Mouse (Mus musculus): ENCODE data around the gene Otub1. TPM values are rescaled to one million over a fixed set of nuclear protein-coding genes. Genes with fewer than 3 reads are reported as not detected.
A peak's percentile ranks its signal among the peaks of the same experiment; 100 is the strongest.

Otub1 gene
- total and polyA plus RNA-seq, 3 experiments = 103 to 285 (median 194) TPM

DNA sequence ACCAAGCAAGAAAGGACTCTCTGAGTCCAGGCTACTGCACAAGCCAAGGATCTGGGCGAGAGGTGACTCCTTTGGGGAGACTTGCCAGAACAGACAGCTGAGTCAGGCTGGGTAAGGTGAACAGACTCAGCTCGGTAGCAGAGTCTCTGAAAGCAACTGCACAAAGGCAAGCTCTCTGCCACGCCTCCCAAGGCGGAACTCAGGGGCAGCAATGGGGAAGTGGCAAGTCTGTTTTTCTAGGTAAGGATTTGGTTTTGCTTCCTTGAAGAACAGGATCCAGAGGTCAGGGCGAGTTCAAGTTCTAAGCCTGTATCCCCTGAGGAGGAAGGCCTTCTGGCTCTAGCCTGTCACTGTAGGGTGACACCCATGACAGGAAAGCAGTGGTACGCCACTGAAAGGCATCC lies 20.4 kb upstream of the Otub1 start:
- Histone ChIP-seq H3K36me3 (ENCODE audit: control insufficient read depth in 1 of 2, insufficient read depth in 2 of 2, low read length in 2 of 2) (peaks cover 0 to 6% of the 10 kb centered on the region in 2 experiments; a peak in 1 of 4 replicates), H3K9me3 (replicated peaks; ENCODE audit: insufficient read depth, low read length) (no peaks in the 10 kb centered on the region), H3K9ac (ENCODE audit: control insufficient read depth, low read depth, low read length, poor library complexity, severe bottlenecking) (no peak overlapping the region), H3K27ac (ENCODE audit: control insufficient read depth, low read depth, low read length) (no peak overlapping the region), H3K4me3 (ENCODE audit: control insufficient read depth in 1 of 2, insufficient read depth in 1 of 2, low read depth in 2 of 2, low read length in 2 of 2) (no peak overlapping the region), H3K4me1 (ENCODE audit: control insufficient read depth in 1 of 2, insufficient read depth in 2 of 2, low read length in 2 of 2) (no peaks in the 10 kb centered on the region), H3K79me2 (ENCODE audit: control insufficient read depth, insufficient read depth, low read length, poor library complexity) (no peaks in the 10 kb centered on the region), H3K27me3 (ENCODE audit: control insufficient read depth in 1 of 2, insufficient read depth in 2 of 2, low read length in 2 of 2) (no peaks in the 10 kb centered on the region)
- TF ChIP-seq TBP (IDR thresholded peaks at IDR 0.05; ENCODE audit: low read depth, low read length) (no peak), CHD2 (IDR thresholded peaks at IDR 0.05; ENCODE audit: low read length) (no peak), GATA1 (IDR thresholded peaks at IDR 0.05; ENCODE audit: low read depth, low read length) (no peak), ZNF384 (IDR thresholded peaks at IDR 0.05; ENCODE audit: low read depth, low read length) (no peak), KAT2A (conservative IDR thresholded peaks at IDR 0.05; ENCODE audit: low read depth, low read length) (no peak), NRF1 (IDR thresholded peaks at IDR 0.05; ENCODE audit: insufficient read depth, low read depth, low read length, poor library complexity, severe bottlenecking) (no peak), RAD21 (IDR thresholded peaks at IDR 0.05; ENCODE audit: low read depth, low read length) (no peak)
- peak; percentile 48 for DNase-seq (ENCODE audit: low read depth, low spot score)

DNA sequence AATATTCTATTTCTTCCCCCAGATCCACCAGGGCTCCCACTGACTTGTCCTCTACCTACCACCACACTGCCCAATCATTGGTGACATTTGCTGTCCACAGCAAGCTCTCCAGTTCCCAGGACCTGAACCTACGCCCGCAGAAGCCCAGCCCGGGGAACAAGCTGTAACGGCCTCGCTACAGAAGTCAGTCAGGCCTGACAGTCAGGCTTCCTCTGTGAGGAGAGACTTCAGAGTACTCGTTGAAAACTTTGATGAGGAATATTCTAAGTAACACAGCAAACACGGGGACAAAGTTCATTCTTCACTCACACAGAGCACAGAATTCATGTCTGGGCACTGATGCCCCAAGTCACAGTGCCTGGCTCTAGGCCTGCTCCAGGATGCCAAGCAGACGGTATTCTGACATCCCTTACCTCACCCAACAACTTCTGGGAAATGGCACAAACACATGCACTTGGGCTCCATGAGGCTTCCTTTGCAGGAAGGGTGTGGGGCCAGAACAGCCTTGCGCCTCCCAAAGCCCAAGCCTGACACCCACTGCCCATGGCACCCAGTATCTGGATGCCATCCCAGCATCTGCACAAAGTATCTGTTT lies 19.1 kb upstream of the Otub1 start:
- H3K27ac ChIP-seq (ENCODE audit: control insufficient read depth, low read depth, low read length) = no peak overlapping the region
- DNase-seq (ENCODE audit: low read depth, low spot score) = no peak
- no peaks in the 10 kb centered on the region for H3K4me1 ChIP-seq (ENCODE audit: control insufficient read depth in 1 of 2, insufficient read depth in 2 of 2, low read length in 2 of 2)
- H3K4me3 ChIP-seq (ENCODE audit: control insufficient read depth in 1 of 2, insufficient read depth in 1 of 2, low read depth in 2 of 2, low read length in 2 of 2) = no peak overlapping the region
- no peak overlapping the region for H3K9ac ChIP-seq (ENCODE audit: control insufficient read depth, low read depth, low read length, poor library complexity, severe bottlenecking)
- no peaks in the 10 kb centered on the region for H3K9me3 ChIP-seq (replicated peaks; ENCODE audit: insufficient read depth, low read length)
- H3K79me2 ChIP-seq (ENCODE audit: control insufficient read depth, insufficient read depth, low read length, poor library complexity) = no peaks in the 10 kb centered on the region
- H3K27me3 ChIP-seq (ENCODE audit: control insufficient read depth in 1 of 2, insufficient read depth in 2 of 2, low read length in 2 of 2) = no peaks in the 10 kb centered on the region
- peaks cover 0 to 6% of the 10 kb centered on the region in 2 experiments; a peak in 1 of 4 replicates for H3K36me3 ChIP-seq (ENCODE audit: control insufficient read depth in 1 of 2, insufficient read depth in 2 of 2, low read length in 2 of 2)
- no peak for TF ChIP-seq ZC3H11A (IDR thresholded peaks at IDR 0.05; ENCODE audit: low read depth, low read length)
- TF ChIP-seq ETS1 (IDR thresholded peaks at IDR 0.05; ENCODE audit: low read depth, low read length) = no peak
- TF ChIP-seq MEF2A (IDR thresholded peaks at IDR 0.05; ENCODE audit: extremely low read depth, insufficient replicate concordance, low read depth, low read length, poor library complexity, severe bottlenecking) = no peak
- TF ChIP-seq EP300 (IDR thresholded peaks at IDR 0.05; ENCODE audit: low read depth in 1 of 2, low read length in 2 of 2) = no peak
- no peak for TF ChIP-seq RAD21 (IDR thresholded peaks at IDR 0.05; ENCODE audit: low read depth, low read length)
- TF ChIP-seq POLR2AphosphoS5 (IDR thresholded peaks at IDR 0.05; ENCODE audit: borderline replicate concordance, low read depth, low read length) = no peak
- no peak for TF ChIP-seq MAX (IDR thresholded peaks at IDR 0.05; ENCODE audit: low read length)
- TF ChIP-seq TAL1 (IDR thresholded peaks at IDR 0.05; ENCODE audit: low read length) = no peak
- no peak for TF ChIP-seq ELF1 (IDR thresholded peaks at IDR 0.05; ENCODE audit: low read depth, low read length)
- no peak for TF ChIP-seq UBTF (IDR thresholded peaks at IDR 0.05; ENCODE audit: borderline replicate concordance, insufficient read depth, low read depth, low read length)
- no peak for TF ChIP-seq ZNF384 (IDR thresholded peaks at IDR 0.05; ENCODE audit: low read depth, low read length)
- no peak for TF ChIP-seq KAT2A (conservative IDR thresholded peaks at IDR 0.05; ENCODE audit: low read depth, low read length)
- TF ChIP-seq MAZ (IDR thresholded peaks at IDR 0.05; ENCODE audit: low read depth, low read length) = no peak
- TF ChIP-seq MAFK (IDR thresholded peaks at IDR 0.05; ENCODE audit: borderline replicate concordance, low read depth, low read length) = no peak
- TF ChIP-seq E2F4 (IDR thresholded peaks at IDR 0.05; ENCODE audit: borderline replicate concordance, low read depth, low read length) = no peak
